Mouse (Mus musculus): Measurements from ENCODE around the gene Ptrh1. TPM values are rescaled to one million over a fixed set of nuclear protein-coding genes. Genes with fewer than 3 reads are reported as not detected.

Gene Ptrh1
- polyA plus RNA-seq (2012; ENCODE audit: insufficient read depth, low replicate concordance) = 2.6 TPM in 1 of 2 replicates, not detected in the other

DNA sequence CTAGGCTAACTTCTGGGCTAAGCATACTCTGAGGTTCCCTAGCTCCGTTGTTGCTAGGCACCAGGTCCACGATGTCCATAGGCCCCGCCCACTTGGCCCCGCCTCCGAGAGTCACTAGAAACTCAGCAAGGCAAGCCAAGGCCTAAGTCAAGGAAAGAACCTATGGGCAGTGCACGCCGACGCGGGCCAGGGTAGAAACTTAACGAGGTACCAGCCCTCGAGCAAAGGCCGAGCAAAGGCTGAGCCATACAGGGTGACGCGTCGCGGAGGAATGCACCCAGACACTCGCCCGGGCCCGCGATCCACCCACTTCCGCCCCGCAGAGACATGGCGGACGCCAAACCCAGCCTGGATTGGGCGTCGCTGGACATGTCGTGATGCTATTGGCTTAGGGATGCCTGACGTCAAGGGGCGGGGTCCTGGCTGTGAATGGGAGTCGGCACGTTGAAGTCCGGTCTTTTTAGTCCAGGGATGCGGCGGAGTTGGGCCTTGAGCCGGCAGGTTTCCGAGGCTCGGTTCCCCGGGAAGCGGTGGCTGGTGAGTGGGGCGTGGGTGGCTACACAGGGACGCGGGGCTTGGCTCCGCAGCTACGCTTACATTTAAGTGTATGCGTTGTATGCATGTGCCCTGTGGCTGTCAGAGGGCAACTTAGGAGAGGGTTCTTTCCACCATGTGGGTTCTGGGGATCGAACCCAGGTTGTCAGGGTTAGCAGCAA lies at the start of gene Ptrh1, which contains the start of gene Ttc16:
Ptrh1 (plus strand) TSS at position 428 of the 716 bp plus-strand sequence.
Ttc16 (minus strand) TSS at position 275 of the 716 bp plus-strand sequence.
- peak within 1 kb of the TSS; percentile 96 for H3K4me3 ChIP-seq (replicated peaks)
- no peaks in the 10 kb centered on the region for H3K9me3 ChIP-seq
- H3K27me3 ChIP-seq (replicated peaks) = peaks cover 22% of the 10 kb centered on the region
- peaks cover 49% of the 10 kb centered on the region for H3K4me1 ChIP-seq
- peaks cover 4% of the 10 kb centered on the region for H3K36me3 ChIP-seq (replicated peaks; ENCODE audit: low read length)
- TF ChIP-seq FLI1 (IDR thresholded peaks at IDR 0.05; ENCODE audit: low read length) (0 out of 2 replicates have a peak, but pooled peaks have one; percentile 26), GATA1 (IDR thresholded peaks at IDR 0.05; ENCODE audit: borderline replicate concordance, low read length) (no peak)

DNA sequence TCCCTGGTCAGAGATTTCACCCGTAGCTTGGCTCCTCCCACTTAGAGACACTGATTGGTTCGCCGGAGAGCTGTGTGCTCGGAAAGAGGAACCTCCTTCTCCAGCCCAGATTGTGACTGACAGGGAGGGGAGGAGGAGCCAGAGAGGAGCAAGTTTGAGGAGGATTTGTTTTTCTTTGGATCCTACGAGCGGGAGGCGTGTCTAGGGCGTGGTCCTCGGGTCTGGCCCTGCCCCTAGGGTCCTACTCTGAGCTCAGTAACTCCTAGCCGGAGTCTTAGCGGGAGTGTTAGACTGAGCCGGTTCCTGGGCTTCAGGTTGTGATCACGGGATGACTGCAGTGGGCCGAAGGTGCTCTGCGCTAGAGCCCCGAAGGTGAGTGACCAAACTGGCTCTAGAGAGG lies 48.2 kb upstream of the Ptrh1 start:
- peaks cover 57% of the 10 kb centered on the region for H3K36me3 ChIP-seq (replicated peaks; ENCODE audit: low read length)
- H3K4me3 ChIP-seq (replicated peaks) = peak overlapping the region; percentile 88
- no peaks in the 10 kb centered on the region for H3K27me3 ChIP-seq (replicated peaks)
- H3K9me3 ChIP-seq = 0 out of 2 replicates have a peak, but pooled peaks cover 4% of the 10 kb centered on the region
- H3K4me1 ChIP-seq = peaks cover 68% of the 10 kb centered on the region
- no peak for TF ChIP-seq GATA1 (IDR thresholded peaks at IDR 0.05; ENCODE audit: borderline replicate concordance, low read length)
- no peak for TF ChIP-seq FLI1 (IDR thresholded peaks at IDR 0.05; ENCODE audit: low read length)

DNA sequence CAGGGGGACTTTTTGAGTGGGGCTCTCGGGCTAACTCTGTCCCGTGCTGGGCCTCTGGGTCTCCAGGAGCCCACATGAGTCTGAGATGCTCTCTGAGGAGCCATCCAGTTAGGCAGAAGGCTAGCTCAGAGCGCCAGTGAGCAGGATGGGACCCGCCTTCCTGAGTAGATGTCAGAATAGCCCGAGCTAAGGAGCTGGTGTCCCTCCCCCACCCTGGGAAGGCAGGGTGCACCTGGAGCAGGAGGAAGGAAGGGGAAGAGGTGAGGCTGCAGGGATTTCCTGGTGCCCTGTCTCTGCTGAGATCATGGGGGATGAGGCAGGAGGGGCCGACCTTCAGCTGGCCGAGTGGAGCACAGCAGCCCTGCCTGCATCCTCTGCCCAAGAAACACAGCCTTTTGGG lies 47.1 kb upstream of the Ptrh1 start:
- TF ChIP-seq FLI1 (IDR thresholded peaks at IDR 0.05; ENCODE audit: low read length) = no peak
- no peak for TF ChIP-seq GATA1 (IDR thresholded peaks at IDR 0.05; ENCODE audit: borderline replicate concordance, low read length)
- Histone ChIP-seq H3K36me3 (replicated peaks; ENCODE audit: low read length) (peaks cover 61% of the 10 kb centered on the region), H3K27me3 (replicated peaks) (no peaks in the 10 kb centered on the region), H3K4me1 (peaks cover 67% of the 10 kb centered on the region), H3K9me3 (0 out of 2 replicates have a peak, but pooled peaks cover 4% of the 10 kb centered on the region), H3K4me3 (replicated peaks) (peak overlapping the region; percentile 56)

DNA sequence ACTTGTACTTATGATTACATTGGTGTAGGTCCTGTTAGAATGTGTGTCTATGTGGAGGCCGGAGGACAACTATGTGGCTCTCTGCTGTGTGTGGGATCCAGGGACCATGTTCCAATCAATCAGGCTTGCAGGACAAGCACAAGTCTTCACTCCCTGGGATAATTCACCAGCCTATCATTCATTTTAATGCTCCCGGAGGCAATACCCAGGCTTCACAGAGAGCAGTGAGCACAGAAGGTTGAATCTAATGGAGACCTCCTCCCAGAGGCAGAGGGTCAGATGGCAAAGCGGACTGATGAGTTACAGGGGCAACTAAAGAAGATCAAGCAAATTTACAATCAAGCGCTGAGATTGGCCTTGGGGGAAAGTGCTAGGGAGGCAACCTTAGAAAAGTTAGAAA lies 46.0 kb upstream of the Ptrh1 start:
- Histone ChIP-seq H3K36me3 (replicated peaks; ENCODE audit: low read length) (peaks cover 62% of the 10 kb centered on the region), H3K4me3 (replicated peaks) (no peak overlapping the region), H3K9me3 (0 out of 2 replicates have a peak, but pooled peaks cover 4% of the 10 kb centered on the region), H3K4me1 (peaks cover 70% of the 10 kb centered on the region), H3K27me3 (replicated peaks) (no peaks in the 10 kb centered on the region)
- TF ChIP-seq FLI1 (IDR thresholded peaks at IDR 0.05; ENCODE audit: low read length) (no peak), GATA1 (IDR thresholded peaks at IDR 0.05; ENCODE audit: borderline replicate concordance, low read length) (no peak)

DNA sequence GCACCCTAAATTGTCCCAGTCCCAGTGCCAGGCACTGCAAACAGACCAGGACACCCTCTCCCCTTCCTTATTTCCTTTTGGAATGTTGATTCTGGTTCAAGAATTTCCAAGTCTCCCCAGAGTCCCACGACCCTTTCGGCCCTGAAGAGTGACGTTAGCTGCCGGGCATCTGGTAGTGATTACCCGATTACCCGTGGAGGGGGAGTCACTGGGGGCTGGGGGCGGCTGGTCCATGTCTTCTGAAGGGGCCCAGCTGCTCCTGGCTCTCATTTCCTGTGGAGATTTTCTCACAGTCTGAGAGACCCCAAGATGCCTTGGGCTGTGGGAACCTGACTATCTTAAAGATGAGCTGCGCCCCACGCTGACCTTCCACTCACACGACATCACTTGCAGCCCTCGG lies 44.7 kb upstream of the Ptrh1 start:
- TF ChIP-seq GATA1 (IDR thresholded peaks at IDR 0.05; ENCODE audit: borderline replicate concordance, low read length) = no peak
- TF ChIP-seq FLI1 (IDR thresholded peaks at IDR 0.05; ENCODE audit: low read length) = no peak
- H3K36me3 ChIP-seq (replicated peaks; ENCODE audit: low read length) = peaks cover 50% of the 10 kb centered on the region
- H3K9me3 ChIP-seq = no peaks in the 10 kb centered on the region
- H3K4me1 ChIP-seq = peaks cover 73% of the 10 kb centered on the region
- H3K4me3 ChIP-seq (replicated peaks) = no peak overlapping the region
- no peaks in the 10 kb centered on the region for H3K27me3 ChIP-seq (replicated peaks)

DNA sequence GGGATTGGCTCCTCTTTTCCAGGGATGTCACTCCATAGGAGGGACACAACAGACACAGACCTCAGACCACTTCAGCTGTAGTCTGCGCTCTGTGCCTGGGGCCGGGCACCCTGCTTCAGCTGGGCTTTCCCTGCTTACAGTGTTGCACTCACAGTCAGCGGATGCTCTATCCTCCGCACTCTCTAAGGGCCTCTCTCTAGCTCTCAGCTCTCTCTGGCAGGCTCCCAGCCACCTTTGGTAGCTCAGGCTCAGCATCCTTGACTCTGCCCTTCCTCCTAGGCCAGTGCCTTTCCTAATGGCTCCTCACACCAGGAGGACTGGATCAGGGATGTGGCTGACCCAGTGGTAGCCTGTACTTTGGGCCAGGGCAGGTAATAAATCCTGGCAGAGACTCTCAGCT lies 43.7 kb upstream of the Ptrh1 start:
- no peaks in the 10 kb centered on the region for H3K27me3 ChIP-seq (replicated peaks)
- peaks cover 83% of the 10 kb centered on the region for H3K4me1 ChIP-seq
- no peaks in the 10 kb centered on the region for H3K9me3 ChIP-seq
- peaks cover 47% of the 10 kb centered on the region for H3K36me3 ChIP-seq (replicated peaks; ENCODE audit: low read length)
- TF ChIP-seq FLI1 (IDR thresholded peaks at IDR 0.05; ENCODE audit: low read length) = no peak
- no peak for TF ChIP-seq GATA1 (IDR thresholded peaks at IDR 0.05; ENCODE audit: borderline replicate concordance, low read length)
- no peak overlapping the region for H3K4me3 ChIP-seq (replicated peaks)

DNA sequence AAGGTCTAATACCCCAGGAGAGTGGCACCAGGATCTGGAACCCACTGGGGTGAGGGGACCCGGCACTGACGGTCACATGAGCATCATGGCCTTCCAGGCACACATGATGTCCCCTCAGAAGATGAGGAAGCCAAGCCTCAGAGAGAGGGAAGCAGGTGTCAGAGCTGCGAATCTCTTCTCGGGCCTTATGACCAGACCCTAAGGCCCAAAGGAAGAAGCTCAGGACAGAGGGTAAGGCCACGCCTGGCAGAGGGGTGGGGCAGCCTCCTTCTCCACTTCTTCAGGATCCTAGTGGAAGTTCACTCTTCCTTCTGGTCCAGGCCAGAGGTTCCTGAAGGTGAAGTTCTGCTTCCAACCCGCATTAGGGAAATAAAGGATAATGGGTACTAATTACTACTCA lies 42.9 kb upstream of the Ptrh1 start:
- Histone ChIP-seq H3K4me1 (peaks cover 83% of the 10 kb centered on the region), H3K27me3 (replicated peaks) (no peaks in the 10 kb centered on the region), H3K36me3 (replicated peaks; ENCODE audit: low read length) (peaks cover 51% of the 10 kb centered on the region), H3K9me3 (no peaks in the 10 kb centered on the region), H3K4me3 (replicated peaks) (no peak overlapping the region)
- no peak for TF ChIP-seq GATA1 (IDR thresholded peaks at IDR 0.05; ENCODE audit: borderline replicate concordance, low read length)
- no peak for TF ChIP-seq FLI1 (IDR thresholded peaks at IDR 0.05; ENCODE audit: low read length)

DNA sequence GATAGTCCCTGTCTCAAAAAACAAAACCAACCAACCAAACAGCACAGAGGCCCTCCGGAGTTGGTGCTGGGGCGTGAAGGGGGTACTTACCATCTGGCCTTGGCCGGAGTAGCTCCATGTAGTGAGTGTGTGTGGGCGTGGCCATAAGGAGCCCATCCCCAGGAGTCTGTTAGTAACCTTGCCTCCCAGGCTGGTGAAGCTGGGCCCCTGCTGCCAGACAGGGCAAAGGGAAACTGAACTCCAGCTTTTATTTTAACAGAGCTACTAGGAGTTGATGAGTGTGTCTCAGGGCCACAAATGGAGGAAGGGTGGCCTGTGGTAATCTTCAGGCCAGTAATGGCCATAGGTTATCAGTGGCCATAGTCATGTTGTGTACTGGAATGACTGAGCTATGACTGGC lies 41.1 kb upstream of the Ptrh1 start:
- Histone ChIP-seq H3K4me1 (peaks cover 85% of the 10 kb centered on the region), H3K9me3 (no peaks in the 10 kb centered on the region), H3K36me3 (replicated peaks; ENCODE audit: low read length) (peaks cover 43% of the 10 kb centered on the region), H3K4me3 (replicated peaks) (peak overlapping the region; percentile 80), H3K27me3 (replicated peaks) (no peaks in the 10 kb centered on the region)
- TF ChIP-seq GATA1 (IDR thresholded peaks at IDR 0.05; ENCODE audit: borderline replicate concordance, low read length) (no peak), FLI1 (IDR thresholded peaks at IDR 0.05; ENCODE audit: low read length) (no peak)

DNA sequence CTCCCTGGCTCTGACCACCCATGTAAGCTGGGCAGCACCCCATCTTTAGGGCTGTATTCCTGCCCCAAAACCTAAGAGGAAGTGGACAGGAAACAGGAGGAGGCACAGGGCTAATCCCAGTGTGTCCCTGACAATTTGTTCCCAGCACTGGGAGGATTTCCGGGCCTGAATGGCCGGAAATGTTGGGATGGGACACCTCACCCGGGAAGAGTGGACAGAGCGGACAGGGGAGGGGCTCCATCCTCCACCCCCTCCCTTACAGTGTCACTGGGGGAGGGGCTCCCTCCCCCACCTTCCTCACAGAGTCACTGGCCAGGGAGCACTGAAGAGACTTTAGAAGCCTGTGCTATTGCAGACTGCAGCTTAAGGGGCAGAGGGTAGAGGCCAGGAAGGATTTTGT lies 40.7 kb upstream of the Ptrh1 start:
- H3K4me1 ChIP-seq = peaks cover 89% of the 10 kb centered on the region
- peak overlapping the region; percentile 80 for H3K4me3 ChIP-seq (replicated peaks)
- no peaks in the 10 kb centered on the region for H3K27me3 ChIP-seq (replicated peaks)
- TF ChIP-seq GATA1 (IDR thresholded peaks at IDR 0.05; ENCODE audit: borderline replicate concordance, low read length) (no peak), FLI1 (IDR thresholded peaks at IDR 0.05; ENCODE audit: low read length) (no peak)
- no peaks in the 10 kb centered on the region for H3K9me3 ChIP-seq
- peaks cover 41% of the 10 kb centered on the region for H3K36me3 ChIP-seq (replicated peaks; ENCODE audit: low read length)

DNA sequence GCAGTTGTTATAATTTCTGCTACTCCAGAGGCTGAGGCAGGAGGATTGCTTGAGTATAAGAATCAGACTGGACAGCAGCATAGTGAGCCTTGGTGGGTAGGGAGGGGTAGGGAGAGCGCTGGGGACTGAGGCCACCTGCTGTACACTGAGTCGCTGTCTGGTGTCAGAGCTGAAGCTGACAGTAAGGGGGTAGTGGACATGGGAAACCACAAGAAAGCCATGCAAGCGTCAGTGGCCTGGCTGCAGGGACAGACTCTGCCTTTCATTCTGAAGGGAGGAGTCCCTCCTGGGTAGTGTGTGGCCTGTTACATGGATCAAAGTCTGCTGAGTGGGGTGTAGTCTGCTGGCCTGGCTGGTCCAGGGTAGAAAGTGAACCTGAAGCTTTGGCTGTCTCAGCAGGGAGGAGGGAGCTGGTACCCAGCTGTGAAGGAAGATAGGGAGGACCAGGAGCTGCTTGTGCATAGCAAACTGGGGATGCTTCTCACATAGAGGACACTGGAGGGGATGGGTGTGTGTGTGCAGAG lies 39.2 kb upstream of the Ptrh1 start:
- H3K27me3 ChIP-seq (replicated peaks) = no peaks in the 10 kb centered on the region
- peaks cover 42% of the 10 kb centered on the region for H3K36me3 ChIP-seq (replicated peaks; ENCODE audit: low read length)
- no peaks in the 10 kb centered on the region for H3K9me3 ChIP-seq

More for the DNA sequence above, 39.2 kb upstream of the Ptrh1 start:
- peaks cover 79% of the 10 kb centered on the region for H3K4me1 ChIP-seq
- TF ChIP-seq GATA1 (IDR thresholded peaks at IDR 0.05; ENCODE audit: borderline replicate concordance, low read length) = no peak
- no peak for TF ChIP-seq FLI1 (IDR thresholded peaks at IDR 0.05; ENCODE audit: low read length)
- H3K4me3 ChIP-seq (replicated peaks) = peak overlapping the region; percentile 52

Measured in megakaryocyte, embryonic 14.5 days (primary cell).